Mouse (Mus musculus) urinary bladder, postnatal 14 days (tissue): ENCODE results near the gene Lypd3.

Experiments used
- DNase-seq: peaks from one replicate; pipeline ENCODE4 v3.0.0; 2021; ENCODE audit warnings: low spot score

Gene Lypd3

DNA sequence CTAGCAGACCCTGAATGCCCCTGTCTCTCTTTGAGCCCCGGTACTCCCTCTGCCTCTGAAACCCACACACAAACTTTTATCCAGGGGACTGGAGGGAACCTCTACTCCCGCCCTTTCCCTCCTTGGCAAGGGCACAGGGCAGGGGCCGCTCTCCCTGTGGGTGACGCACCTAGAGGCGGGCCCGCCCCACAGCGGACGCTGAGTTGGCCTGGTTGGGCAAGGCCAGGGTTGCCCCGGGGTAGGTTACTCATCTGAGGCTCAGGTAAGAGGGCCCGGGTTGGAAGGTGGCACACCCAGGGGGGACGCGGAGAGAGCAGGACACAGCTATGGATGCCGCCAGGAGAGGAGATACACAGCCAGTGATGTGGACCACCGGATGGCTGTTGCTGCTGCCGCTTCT lies at the start of gene Lypd3:
Gene Lypd3 (plus strand): TSS at position 287 of the 400 bp plus-strand sequence.
- DNase-seq = peak; percentile 58

DNA sequence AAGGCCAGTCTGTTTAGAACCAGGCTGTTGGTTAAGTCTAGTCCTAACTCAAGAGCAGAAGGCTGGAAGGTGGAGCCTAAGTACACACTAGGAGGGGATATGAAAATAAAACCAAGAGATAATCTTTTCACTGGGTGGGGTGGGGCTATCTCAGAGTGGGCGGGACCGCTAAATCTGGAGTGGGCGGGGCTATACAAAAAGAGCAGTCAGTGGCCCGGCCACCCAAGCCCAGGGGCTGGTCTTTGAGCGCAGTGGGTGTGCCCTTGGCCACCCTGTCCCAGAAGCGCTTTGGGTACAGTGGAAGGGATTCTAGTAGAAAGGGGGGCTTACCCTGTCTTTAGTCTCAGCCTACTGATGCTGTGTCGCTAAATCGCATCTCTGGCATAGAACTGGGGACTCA lies 49.5 kb upstream of the Lypd3 start:
- no peak for DNase-seq

DNA sequence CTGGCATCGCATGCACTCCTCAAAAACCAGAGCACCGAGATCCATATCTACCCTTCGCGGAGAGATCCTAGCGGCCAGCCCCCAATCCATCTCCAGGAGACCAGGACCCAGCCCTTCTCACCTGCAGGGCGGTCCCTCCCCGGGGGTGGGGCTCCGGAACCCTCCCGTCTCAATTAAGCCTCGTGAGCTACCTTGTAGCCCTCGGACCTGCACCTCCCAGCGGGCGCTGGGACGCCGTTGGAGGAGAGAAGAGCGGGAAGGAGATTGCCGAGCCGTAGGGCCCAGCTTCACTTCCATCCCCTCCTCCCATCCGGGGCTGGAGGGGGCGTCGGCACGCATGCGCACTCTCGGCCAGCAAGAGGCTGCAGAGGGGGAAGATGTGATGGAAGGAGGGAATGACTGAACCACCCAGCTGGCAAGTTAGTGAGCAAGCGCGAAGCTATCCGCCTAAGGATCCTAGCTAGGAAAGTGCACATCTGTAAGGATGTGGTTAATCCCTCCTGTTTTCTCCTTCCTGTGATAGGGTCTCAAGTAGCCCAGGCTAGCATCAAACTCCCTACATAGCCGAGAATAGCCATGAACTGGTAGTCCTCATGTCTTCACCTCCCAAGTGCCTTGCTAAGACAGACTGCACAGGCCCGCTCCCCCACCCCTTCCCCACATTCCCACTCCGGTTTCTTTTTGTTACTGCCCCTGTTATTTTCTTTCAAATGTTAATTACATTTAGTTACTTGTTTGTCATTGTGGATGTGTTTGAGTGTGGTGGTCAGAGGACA lies 48.8 kb upstream of the Lypd3 start, which contains the start of the genes Ethe1 and Zfp575:
Gene Ethe1 (plus strand): TSS at position 214 of the 776 bp plus-strand sequence.
Gene Zfp575 (minus strand): TSS at position 312 of the 776 bp plus-strand sequence.
- peak; percentile 67 for DNase-seq

DNA sequence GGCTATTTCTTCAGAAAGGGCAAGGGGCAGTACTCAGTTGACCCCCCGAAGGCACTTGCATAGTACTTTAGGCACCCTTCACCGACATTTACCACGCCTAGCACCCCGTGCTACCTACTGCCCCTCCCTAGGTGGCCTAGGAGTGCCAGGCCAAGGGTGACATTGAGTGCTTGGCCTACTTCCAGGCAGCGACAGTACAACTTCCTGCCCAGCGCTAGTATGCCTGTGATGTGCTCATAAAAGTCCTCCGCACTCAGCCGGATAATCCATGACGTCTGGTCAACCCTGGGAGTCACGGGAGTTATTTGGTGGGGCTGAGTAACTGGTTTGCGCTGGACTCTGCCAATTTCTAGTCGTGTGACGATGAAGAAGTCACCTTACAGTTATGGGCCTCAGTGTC lies 48.0 kb upstream of the Lypd3 start:
- peak; percentile 72 for DNase-seq

DNA sequence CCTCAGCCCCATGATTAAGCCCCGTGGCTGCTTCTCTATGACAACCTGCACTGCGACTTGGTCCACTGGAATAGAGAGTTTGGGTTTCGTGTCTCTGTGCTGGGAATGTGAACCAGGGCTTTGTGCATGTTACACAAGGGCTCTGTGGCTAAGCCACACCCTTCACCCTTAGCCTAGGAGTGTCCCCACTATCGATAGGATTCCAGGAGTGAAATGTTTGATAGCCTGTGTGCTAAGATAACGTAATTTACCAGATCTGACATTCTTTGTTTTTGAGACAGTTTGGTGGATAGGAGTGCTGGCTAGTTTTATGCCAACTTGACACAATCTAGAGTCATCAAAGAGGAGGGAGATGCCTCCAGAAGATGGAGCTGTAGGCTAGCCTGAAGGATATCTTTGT lies 44.6 kb upstream of the Lypd3 start:
- DNase-seq = no peak

DNA sequence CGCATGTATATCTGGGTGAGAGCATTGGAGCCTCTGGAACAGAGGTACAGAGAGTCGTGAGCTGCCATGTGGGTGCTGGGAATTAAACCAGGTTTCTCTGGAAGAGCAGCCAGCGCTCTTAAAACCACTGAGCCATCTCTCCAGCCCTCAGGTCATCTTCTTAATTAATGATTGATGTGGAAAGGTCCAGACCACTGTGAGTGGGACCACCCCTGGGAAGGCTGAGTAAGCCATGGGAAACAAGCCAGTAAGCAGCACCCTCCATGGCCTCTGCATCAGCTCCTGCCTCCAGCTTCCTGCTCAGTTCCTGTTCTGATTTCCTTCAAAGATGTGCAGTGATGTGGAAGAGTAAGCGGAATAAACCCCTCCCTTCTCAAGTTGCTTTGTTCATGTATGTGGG lies 44.2 kb upstream of the Lypd3 start:
- no peak for DNase-seq

DNA sequence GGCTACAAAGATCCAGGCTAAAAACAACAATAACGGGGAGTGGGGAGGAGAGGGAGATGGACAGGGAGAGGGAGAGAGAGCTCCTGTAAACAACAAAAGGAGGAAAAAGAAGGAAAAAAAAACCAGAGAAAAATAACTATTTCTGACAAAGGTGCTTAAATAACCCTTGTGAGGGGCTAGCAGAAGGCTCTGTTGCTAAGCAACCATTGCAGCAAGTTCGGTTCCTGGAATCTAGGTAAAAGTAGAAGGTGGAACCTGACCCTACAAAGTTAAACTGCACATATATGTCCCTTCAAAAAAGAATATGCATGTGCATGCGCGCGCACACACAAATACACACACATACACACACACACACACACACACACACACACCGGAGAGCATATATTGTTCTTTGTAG lies 43.6 kb upstream of the Lypd3 start:
- DNase-seq = no peak

DNA sequence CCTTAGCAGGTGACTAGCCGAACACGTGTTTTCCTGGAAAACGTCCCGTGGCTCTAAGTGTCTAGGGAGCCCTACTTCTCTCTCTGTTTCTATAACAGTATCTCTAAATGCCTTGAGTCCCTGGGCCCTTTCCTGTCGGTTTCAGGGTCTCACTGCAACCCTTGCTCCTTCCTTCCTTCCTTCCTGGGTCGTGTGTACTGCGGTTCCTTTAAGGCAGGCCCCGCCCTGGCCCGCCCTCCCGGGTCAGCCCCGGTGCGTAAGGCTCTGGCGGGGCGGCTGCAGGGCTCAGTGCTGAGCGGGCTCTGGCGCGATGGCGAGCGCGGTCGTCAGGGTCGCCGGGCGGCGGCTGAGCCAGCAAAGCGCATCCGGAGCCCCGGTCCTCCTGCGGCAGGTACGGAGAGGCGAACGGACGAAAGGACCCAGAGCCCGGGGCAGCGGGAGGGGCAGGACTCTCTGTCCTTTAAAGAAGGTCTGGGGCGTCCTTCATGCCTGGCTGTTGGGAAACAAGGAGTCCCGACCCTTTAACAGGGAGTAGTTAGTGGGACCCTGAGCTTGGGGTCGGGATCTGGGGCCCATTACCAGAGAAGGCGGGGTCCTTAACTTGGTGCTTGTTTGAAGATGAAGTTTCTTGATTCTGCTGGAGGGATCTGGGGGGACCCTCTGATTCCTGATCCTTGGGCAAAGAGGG lies 42.6 kb upstream of the Lypd3 start:
- peak; percentile 80 for DNase-seq

DNA sequence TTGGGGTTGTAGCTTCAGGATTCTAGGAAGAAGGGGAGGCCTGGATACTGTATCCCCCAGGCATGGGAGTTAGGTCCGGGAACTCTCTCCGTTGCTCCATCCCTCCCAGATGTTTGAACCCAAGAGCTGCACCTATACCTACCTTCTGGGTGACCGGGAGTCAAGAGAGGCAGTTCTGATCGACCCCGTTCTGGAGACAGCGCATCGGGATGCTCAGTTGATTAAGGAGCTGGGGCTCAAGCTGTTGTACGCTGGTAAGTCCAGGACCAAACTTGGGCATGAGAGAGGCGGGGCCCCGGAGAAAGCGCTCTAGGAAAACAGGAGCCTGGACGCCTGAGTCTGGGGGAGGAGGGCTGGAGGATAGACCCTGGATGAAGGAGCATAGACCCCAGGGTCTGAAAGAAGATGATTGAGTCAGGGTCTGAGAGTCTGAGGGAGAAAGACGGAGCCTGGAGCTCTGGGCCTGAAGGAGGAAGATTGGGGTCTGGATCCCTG lies 42.0 kb upstream of the Lypd3 start:
- DNase-seq = no peak

DNA sequence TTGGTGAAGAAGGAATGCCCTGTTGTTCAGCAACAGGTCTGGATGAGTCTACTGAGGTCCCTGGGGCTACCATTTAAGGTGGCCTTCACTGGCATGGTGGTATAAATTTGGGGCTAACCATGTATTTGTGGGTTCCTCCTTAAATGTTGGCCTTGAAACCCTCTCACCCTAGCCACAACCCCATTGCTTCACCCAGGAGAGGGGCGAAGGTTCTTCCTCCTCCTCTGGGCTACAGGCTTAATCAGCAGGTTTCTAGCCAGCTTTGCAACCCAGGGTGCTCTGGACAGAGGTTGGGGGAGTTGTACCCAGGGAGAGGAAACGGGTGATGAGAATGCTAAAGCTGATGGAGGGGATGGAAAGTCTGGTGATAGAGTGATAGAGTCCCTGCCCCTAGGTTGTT lies 40.9 kb upstream of the Lypd3 start:
- no peak for DNase-seq

DNA sequence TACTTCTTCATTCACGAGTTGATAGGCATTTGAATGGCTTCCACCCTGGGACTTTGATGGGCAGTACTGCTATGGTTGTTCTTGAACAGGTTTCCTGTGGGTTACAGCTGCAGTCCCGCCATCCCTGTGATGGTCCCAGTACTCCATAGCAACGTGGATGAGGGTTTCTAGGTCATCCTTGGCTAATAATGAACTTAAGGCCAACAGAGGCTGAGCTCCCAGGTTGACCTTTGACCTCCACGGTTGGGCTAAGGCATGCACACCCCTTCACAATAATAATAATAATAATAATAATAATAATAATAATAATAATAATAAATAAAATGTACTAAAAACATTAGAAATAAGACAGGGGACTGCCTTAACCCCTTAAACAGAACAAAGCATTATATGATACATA lies 38.2 kb upstream of the Lypd3 start:
- no peak for DNase-seq

DNA sequence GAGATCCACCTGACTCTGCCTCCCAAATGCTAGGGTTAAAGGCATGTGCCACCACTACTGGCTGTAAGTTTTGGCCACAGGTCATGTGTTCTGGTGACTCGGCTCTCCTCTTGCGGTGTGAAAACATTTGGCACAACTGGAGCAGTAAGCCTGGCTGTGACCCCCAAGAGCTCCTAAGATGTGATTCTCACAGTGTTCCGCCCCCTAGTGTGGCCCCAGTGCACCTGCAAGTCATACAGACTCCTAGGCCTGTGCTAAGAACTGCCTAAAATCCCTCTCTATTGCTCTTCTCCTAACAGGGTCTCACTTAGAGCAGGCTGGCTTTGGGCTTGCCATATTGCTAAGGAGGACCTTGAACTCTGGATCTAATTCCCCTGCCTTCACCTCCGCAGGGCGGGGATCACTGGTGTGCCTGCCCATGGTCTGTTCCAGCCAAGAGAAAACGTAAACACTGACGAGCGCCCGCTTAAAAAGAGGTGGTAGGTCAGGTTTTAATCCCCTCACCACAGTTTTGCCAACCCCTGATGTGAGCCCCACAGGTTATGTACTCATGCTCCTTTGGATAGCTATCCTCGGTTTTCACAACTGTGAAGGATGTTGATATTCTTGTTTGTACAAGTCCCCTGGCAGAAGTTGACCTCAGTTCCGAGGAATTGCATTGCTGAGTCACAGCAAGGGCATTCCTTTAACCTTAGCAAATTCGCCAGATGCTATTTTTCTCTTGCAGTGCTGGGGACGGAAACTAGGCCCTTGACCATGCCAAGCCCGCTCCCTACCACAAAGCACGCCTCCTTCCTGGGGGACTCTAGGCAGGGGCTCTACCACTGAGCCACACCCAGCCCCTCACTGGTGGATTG lies 36.9 kb upstream of the Lypd3 start:
- peak; percentile 46 for DNase-seq

DNA sequence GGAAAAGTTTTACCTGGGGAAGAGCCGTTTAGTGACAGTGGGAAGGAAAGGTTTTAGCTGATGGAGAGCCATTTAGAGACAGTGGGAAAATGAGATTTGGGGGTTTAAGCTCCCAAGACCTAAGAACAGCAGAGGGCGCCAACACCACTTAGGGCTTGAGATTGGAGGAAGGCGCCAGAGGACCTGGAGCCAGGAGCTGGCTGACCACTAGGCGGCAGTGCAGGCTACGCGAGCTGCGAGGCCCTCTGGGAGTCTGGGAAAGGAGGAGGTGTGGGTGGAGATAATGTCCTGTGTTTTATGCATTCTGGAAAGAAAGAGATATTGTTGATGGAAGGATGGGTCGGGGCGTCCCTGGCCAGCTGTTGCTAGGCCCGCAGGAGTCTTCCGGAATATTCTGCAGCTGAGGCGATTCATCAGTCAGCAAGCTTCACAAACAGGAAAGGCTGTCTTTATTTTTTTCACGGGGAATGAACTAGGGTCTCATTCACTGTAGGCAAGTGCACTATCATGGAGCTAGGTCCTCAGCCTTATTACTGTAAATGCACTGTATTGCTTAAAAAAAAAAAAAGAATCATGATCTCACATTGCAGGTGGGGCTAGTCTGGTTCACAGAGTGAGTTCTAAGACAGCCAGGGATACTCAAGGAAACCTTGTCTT lies 35.3 kb upstream of the Lypd3 start:
- DNase-seq = peak; percentile 99

DNA sequence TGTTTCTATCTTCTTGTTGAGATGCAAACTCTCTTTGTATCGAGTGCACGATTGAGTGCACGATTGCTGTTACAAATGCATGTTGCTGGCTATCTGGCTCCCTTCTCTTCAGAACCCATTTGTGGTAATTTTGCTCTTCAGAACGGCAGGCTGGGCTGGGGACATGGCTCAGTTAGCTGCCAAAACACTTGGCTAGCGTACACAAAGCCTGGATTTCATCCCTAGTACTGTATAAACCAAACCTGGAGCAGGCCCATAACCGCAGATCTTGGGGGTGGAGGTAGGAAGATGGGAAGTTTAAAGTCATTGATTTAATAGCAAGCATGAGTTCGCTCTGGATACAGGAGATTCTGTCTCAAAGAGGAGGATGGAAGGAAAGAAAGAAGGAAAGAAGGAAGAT lies 30.8 kb upstream of the Lypd3 start:
- DNase-seq = no peak

DNA sequence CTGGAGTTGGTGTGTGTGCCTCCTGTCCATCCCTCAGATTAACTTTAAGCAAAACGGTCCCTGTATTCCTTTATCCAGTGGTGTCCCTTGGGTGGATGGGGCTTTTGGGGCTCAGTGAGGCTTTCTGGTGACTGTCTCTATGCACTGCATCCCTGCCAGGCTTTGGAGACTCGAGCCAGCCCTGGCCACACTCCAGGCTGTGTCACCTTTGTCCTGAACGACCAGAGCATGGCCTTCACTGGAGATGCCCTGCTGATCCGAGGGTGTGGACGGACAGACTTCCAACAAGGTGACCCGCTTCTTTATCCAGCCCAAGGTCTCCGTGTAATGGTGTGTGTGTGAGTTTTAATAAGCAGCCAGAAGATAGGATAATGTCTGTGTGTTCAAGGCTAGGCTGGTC lies 30.3 kb upstream of the Lypd3 start:
- DNase-seq = no peak

DNA sequence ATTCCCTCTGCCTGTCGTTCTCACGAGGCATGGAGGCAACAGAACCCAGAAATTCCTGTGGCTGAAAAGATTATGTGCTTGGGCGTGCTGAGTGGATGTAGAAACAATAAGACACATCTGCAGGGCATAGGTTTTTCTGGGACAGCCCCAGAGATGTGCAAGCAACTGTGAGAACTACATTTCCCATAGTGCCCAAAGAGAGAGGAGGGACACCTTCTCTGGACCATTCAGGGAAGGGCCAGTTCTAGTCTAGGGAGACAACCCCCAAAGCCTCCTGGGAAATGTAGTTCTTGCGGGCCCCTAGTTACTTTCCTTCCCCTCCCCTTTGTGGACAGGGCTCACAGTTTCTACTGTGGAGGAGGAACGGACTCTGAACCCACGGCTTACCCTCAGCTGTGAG lies 28.3 kb upstream of the Lypd3 start:
- DNase-seq = peak; percentile 51

DNA sequence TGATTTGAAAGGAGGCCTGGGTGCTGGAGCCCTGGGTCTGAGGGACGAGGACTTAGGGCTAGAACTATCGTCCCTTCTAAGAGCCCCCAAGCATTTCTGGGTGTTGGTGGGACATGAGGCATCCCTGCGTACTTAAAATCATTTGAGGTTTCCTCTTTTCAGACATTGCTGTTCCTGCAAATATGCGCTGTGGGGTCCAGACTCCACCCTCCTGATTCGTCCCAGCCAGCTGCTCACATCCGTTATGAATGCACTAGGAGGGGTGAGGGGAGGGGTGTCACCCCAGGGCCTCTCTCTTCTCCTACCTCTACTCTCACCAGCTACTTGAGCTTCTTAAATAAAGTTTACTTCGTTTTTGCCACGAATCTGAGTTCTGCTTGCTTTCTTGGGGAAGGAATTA lies 27.8 kb upstream of the Lypd3 start:
- no peak for DNase-seq

DNA sequence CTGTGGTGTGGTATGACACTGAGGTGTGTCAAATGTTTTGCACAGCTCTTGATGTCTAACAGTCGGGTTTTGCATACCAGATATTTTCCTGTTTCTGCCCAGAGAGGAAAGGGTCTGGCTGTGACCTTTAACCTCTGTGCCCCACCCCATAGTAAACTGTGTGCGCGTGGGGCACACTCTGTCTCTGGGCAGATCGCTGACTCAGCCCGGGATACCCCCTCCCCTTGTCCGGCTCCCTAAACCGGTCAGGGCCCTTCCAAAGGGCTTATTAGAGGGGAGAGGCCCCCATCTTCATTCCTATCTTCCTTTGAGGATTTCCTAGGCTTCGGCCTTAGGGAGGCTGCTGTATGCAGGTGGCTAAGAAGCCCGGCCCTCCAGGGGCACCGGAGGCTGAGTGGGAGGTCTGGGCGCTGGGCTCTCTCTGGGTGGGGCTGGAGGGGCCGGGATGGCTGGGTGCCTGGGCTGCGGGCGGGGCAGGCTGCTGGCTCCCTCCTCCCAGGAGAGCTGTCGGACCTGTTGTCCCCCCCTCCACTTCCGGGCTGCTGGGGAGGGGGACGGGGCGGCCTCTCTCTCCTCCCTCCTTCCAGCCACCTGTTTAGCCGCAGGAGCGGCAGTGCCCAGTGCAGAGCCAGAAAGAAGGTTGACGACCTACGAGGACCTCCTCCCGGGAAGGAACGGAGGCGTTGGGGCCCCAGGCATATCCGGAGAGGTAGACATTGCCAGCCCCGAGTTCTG lies 26.0 kb upstream of the Lypd3 start, which contains the start of gene Phldb3:
Gene Phldb3 (plus strand): TSS at position 620 of the 735 bp plus-strand sequence.
- peak; percentile 79 for DNase-seq

DNA sequence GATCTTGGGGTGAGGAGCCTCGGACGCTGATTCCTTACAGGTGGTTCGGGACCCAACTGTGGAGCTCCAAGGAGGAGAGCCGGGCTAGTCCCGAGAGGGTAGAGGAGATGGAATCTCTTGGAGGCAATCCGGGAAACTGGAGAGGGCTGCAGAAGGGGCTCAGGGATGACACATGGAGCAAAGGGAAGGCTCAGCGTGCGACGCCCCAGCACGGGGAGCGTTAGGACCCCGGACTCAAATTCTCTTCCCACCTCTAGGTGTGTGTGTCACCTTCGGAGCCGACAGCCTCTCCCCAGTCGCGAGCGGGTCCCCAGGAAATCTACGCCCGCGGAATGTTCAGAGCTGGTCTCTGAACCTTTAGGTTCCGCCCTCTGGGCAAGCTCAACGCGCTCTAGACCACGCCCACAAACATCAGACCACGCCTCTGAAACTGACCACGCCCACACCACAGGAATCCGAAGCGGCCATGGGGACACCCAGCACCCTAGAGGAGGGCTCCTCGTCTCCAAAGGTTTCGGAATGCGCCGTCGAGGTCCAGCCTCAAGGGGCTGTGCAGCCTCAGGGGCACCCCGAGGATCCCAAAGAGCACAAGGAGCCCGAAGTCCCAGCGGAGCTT lies 25.4 kb upstream of the Lypd3 start:
- DNase-seq = peak; percentile 97

DNA sequence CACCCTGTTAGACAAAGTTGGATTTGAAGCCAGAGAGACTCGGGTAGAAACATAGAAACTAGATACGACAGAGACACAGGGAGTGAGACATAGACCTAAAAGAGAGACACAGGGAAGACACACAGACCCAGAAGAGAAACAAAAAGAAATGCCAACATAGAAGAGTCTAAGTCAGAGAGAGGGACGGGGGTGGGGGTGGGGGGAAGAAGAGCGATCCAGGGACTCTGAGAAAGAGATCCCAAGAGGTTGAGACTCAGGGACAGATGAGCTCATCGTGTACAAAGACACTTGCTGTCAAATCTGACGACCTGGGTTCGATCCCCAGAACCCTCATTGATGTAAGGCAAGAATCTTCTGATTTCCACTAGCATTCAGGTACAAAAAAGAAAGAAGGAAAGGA lies 24.6 kb upstream of the Lypd3 start:
- DNase-seq = no peak
